Mouse (Mus musculus): ENCODE data around the gene Dmrtc1b. TPM values are rescaled to one million over a fixed set of nuclear protein-coding genes. Genes with fewer than 3 reads are reported as not detected.

The Dmrtc1b gene
- not detected for polyA plus RNA-seq (2014; fragmentation: Illumina TruSeq; extraction: RNeasy Lipid Tissue Mini Kit (QIAGEN cat#74804); ENCODE audit: insufficient read depth, low read depth, low replicate concordance)

GRCm38 (mm10) chrX:102707535-102707934 is at the start of gene Dmrtc1b, which contains the start of gene Gm9112:
Gene Dmrtc1b, plus strand, starts transcription at chrX:102707865.
Gene Gm9112, minus strand, starts transcription at chrX:102707635.

GRCm38 (mm10) chrX:102686872-102687271 is 20.8 kb upstream of the Dmrtc1b start, which contains the start of gene Gm3880:
Gene Gm3880, minus strand, starts transcription at chrX:102686972.

Other genes with a start within 250 kb of the Dmrtc1b start
- gene Hdac8, start 202.5 kb upstream of the Dmrtc1b start, polyA plus RNA-seq (2014; fragmentation: Illumina TruSeq; extraction: RNeasy Lipid Tissue Mini Kit (QIAGEN cat#74804); ENCODE audit: insufficient read depth, low read depth, low replicate concordance) = 6.4 TPM
- gene Phka1, start 63.6 kb upstream of the Dmrtc1b start, polyA plus RNA-seq (2014; fragmentation: Illumina TruSeq; extraction: RNeasy Lipid Tissue Mini Kit (QIAGEN cat#74804); ENCODE audit: insufficient read depth, low read depth, low replicate concordance) = 4.9 TPM
- gene Gm3880, start 20.9 kb upstream of the Dmrtc1b start, polyA plus RNA-seq (2014; fragmentation: Illumina TruSeq; extraction: RNeasy Lipid Tissue Mini Kit (QIAGEN cat#74804); ENCODE audit: insufficient read depth, low read depth, low replicate concordance) = not detected
- not detected for gene Gm9112, start 230 bp upstream of the Dmrtc1b start, polyA plus RNA-seq (2014; fragmentation: Illumina TruSeq; extraction: RNeasy Lipid Tissue Mini Kit (QIAGEN cat#74804); ENCODE audit: insufficient read depth, low read depth, low replicate concordance)
- gene Dmrtc1c1, start 95.1 kb downstream of the Dmrtc1b start, polyA plus RNA-seq (2014; fragmentation: Illumina TruSeq; extraction: RNeasy Lipid Tissue Mini Kit (QIAGEN cat#74804); ENCODE audit: insufficient read depth, low read depth, low replicate concordance) = not detected
- not detected for gene Dmrtc1c2, start 146.8 kb downstream of the Dmrtc1b start, polyA plus RNA-seq (2014; fragmentation: Illumina TruSeq; extraction: RNeasy Lipid Tissue Mini Kit (QIAGEN cat#74804); ENCODE audit: insufficient read depth, low read depth, low replicate concordance)
- gene 1700031F05Rik, start 160.1 kb downstream of the Dmrtc1b start, polyA plus RNA-seq (2014; fragmentation: Illumina TruSeq; extraction: RNeasy Lipid Tissue Mini Kit (QIAGEN cat#74804); ENCODE audit: insufficient read depth, low read depth, low replicate concordance) = not detected
- 0.19 TPM for gene Dmrtc1a, start 200.8 kb downstream of the Dmrtc1b start, polyA plus RNA-seq (2014; fragmentation: Illumina TruSeq; extraction: RNeasy Lipid Tissue Mini Kit (QIAGEN cat#74804); ENCODE audit: insufficient read depth, low read depth, low replicate concordance)
- not detected for gene 1700011M02Rik, start 201.0 kb downstream of the Dmrtc1b start, polyA plus RNA-seq (2014; fragmentation: Illumina TruSeq; extraction: RNeasy Lipid Tissue Mini Kit (QIAGEN cat#74804); ENCODE audit: insufficient read depth, low read depth, low replicate concordance)
- gene 1700018G05Rik, start 220.5 kb downstream of the Dmrtc1b start, polyA plus RNA-seq (2014; fragmentation: Illumina TruSeq; extraction: RNeasy Lipid Tissue Mini Kit (QIAGEN cat#74804); ENCODE audit: insufficient read depth, low read depth, low replicate concordance) = not detected

Measured in lung, adult 10 weeks (tissue).